Mouse (Mus musculus) heart, embryonic 10.5 days (tissue): ENCODE measurements around the gene Itpkb. TPM values are rescaled to one million over a fixed set of nuclear protein-coding genes. Genes with fewer than 3 reads are reported as not detected.
A peak's percentile ranks its signal among the peaks of the same experiment; 100 is the strongest.

Source experiments
- DNase-seq: peaks from one replicate; pipeline ENCODE4 v3.0.0-alpha.2; 2017; ENCODE audit warnings: low spot score
- H3K27ac ChIP-seq: fragments of 300-500 bp; sonication (generic); 2 replicates; pipeline ENCODE4 v1.5.1; 2016; ENCODE audit warnings: mild to moderate bottlenecking
- H3K27me3 ChIP-seq: fragments of 300-500 bp; sonication (generic); 2 replicates; pipeline ENCODE4 v1.6.1; 2016; ENCODE audit warnings: mild to moderate bottlenecking; ENCODE audit not compliant: poor library complexity, insufficient read depth, severe bottlenecking
- H3K36me3 ChIP-seq: fragments of 300-500 bp; sonication (generic); 2 replicates; pipeline ENCODE4 v1.6.1; 2016; ENCODE audit warnings: mild to moderate bottlenecking, moderate library complexity
- H3K4me1 ChIP-seq: fragments of 300-500 bp; sonication (generic); 2 replicates; pipeline ENCODE4 v1.6.1; 2016; ENCODE audit warnings: mild to moderate bottlenecking
- H3K4me3 ChIP-seq: fragments of 300-500 bp; sonication (generic); 2 replicates; pipeline ENCODE4 v1.5.1; 2016; ENCODE audit warnings: mild to moderate bottlenecking, moderate library complexity
- H3K9me3 ChIP-seq: fragments of 300-500 bp; sonication (generic); 2 replicates; pipeline ENCODE4 v1.6.1; 2016; ENCODE audit warnings: mild to moderate bottlenecking, moderate library complexity
- WGBS: fragments of 180-500 bp; shearing (Covaris S2); methylation state at CpG from one replicate; pipeline ENCODE4 v1.1.7; 2016; 5-methylcytosine and 5-hydroxymethylcytosine counted together
- polyA plus RNA-seq: library from polyadenylated mRNA; unstranded; fragments of >200 nt; fragmentation: Nextera tagmentation; extraction: Ambion mirVana; gene quantifications from 2 replicates; pipeline ENCODE4 v1.2.1, GENCODE M21; 2016

The Itpkb gene
- polyA plus RNA-seq, 1 experiment from 2014 or later: 4.6 TPM

- no peak overlapping the region for H3K4me3 ChIP-seq
- WGBS: 10% methylated on average over 10 of the region's 10 CpGs
- H3K9me3 ChIP-seq: no peaks in the 10 kb centered on the region
- H3K36me3 ChIP-seq: no peaks in the 10 kb centered on the region
- DNase-seq: no peak
- no peak overlapping the region for H3K27ac ChIP-seq
- peaks cover 5% of the 10 kb centered on the region; the same call in 1 of the 2 replicates for H3K4me1 ChIP-seq
- H3K27me3 ChIP-seq: peaks cover 7% of the 10 kb centered on the region; the same call in 1 of the 2 replicates
Observed at GRCm38 (mm10) chr1:180319895-180320294, 10.4 kb upstream of the Itpkb start.

GRCm38 (mm10) chr1:180322896-180323295 is 7.4 kb upstream of the Itpkb start:
- no peaks in the 10 kb centered on the region for H3K36me3 ChIP-seq
- no peaks in the 10 kb centered on the region; the same call in 1 of the 2 replicates for H3K27me3 ChIP-seq
- H3K27ac ChIP-seq: no peak overlapping the region
- H3K9me3 ChIP-seq: no peaks in the 10 kb centered on the region
- no peak overlapping the region for H3K4me3 ChIP-seq
- no peaks in the 10 kb centered on the region; the same call in 1 of the 2 replicates for H3K4me1 ChIP-seq
- 90% methylated on average over 3 of the region's 3 CpGs for WGBS
- no peak for DNase-seq

- Histone ChIP-seq H3K4me3 (no peak overlapping the region), H3K4me1 (no peaks in the 10 kb centered on the region; the same call in 1 of the 2 replicates), H3K36me3 (no peaks in the 10 kb centered on the region), H3K27ac (no peak overlapping the region), H3K9me3 (no peaks in the 10 kb centered on the region), H3K27me3 (no peaks in the 10 kb centered on the region; the same call in 1 of the 2 replicates)
- whole genome bisulfite sequencing: 85% methylated on average over 5 of the region's 5 CpGs
- DNase-seq: no peak
Observed at GRCm38 (mm10) chr1:180323491-180323890, 6.8 kb upstream of the Itpkb start.

GRCm38 (mm10) chr1:180324271-180324670 is 6.0 kb upstream of the Itpkb start:
- Histone ChIP-seq H3K36me3 (no peaks in the 10 kb centered on the region), H3K4me3 (no peak overlapping the region), H3K9me3 (no peaks in the 10 kb centered on the region), H3K27me3 (no peaks in the 10 kb centered on the region; the same call in 1 of the 2 replicates), H3K27ac (no peak overlapping the region), H3K4me1 (peaks cover 6% of the 10 kb centered on the region)
- WGBS: 86% methylated on average over 4 of the region's 4 CpGs
- no peak for DNase-seq

DNA sequence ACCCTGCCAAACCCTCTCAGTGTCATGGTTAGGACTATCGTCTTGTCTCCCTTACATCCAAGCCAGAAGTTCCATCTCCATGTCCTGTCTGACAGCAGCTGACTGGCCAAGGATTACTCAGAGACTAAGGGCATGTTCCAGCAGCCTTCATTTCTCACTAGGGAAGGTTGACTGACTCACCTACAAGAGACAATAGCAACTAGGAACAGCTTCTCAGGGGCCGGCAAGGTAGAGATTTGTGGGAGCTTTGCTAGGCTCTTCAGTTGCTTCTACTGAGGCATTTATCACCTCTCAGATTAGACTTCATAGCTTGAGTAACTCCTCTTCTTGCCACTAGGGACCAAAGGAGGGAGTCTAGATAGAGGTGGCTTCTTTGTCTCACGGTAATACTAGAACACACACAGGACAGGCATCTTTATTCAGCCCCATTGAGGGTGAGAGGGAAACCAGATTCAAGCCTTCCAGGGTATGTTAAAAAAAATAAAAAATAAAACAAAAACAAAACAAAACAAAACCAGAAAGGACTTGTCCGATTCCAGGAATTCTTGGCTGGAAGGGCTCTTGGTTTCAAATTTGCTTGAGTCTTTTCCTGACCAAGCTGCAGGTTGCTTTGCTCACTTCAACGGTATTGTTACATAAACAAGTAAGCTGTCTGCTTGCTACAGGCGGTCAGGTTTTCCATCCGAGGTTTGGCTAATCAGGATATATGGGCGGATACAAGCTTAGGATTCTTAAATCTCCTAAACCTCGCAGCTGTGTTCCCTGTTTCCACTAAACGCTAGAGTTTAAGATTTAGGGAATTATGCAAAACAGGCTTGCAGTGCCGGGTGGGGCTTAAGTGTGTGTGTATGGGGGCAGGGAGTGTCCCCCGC is 1.3 kb upstream of the Itpkb start:
- DNase-seq: no peak
- WGBS: 15% methylated on average over 12 of the region's 12 CpGs
- Histone ChIP-seq H3K36me3 (peaks cover 7% of the 10 kb centered on the region; the same call in 1 of the 2 replicates), H3K27me3 (peaks cover 33% of the 10 kb centered on the region), H3K4me1 (peaks cover 46% of the 10 kb centered on the region), H3K4me3 (peak overlapping the region; percentile 37), H3K9me3 (no peaks in the 10 kb centered on the region), H3K27ac (peak overlapping the region; percentile 85)

DNA sequence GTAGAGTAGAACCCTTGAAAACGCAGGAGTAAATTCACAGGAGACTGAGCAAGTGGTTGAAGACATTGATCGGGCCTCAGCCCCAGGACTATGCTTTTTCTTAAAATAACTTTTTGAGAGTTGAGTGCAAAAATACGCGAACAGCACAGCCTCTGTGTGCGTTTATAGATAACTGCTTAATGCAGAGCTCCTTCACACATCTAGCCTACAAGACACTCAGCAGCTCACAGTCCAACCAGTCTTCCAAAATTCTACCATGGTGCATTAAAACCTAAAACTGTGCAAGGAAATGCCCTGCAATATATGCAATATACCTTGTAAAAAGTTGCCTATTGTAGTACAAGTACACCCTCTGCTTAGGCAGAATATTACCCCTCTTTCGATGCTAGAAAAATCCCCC is 579 bp upstream of the Itpkb start:
- H3K9me3 ChIP-seq: no peaks in the 10 kb centered on the region
- no peak for DNase-seq
- H3K27me3 ChIP-seq: peaks cover 40% of the 10 kb centered on the region
- H3K27ac ChIP-seq: peak overlapping the region; percentile 85
- peaks cover 48% of the 10 kb centered on the region for H3K4me1 ChIP-seq
- WGBS: 5% methylated on average over 6 of the region's 6 CpGs
- peak overlapping the region; percentile 37 for H3K4me3 ChIP-seq
- peaks cover 7% of the 10 kb centered on the region; the same call in 1 of the 2 replicates for H3K36me3 ChIP-seq

- peaks cover 48% of the 10 kb centered on the region for H3K4me1 ChIP-seq
- WGBS: under 1% methylated on average over 58 of the region's 58 CpGs
- H3K27ac ChIP-seq: peak overlapping the region; percentile 92
- H3K4me3 ChIP-seq: peak overlapping the region; percentile 78
- no peaks in the 10 kb centered on the region for H3K9me3 ChIP-seq
- no peak for DNase-seq
- H3K27me3 ChIP-seq: peaks cover 52% of the 10 kb centered on the region
- H3K36me3 ChIP-seq: peaks cover 7% of the 10 kb centered on the region; the same call in 1 of the 2 replicates
Observed at GRCm38 (mm10) chr1:180330707-180331545, 641 bp downstream of the Itpkb start.

GRCm38 (mm10) chr1:180331546-180332075 is 1.3 kb downstream of the Itpkb start:
- Histone ChIP-seq H3K27ac (peak overlapping the region; percentile 92), H3K4me3 (peak overlapping the region; percentile 78), H3K36me3 (peaks cover 9% of the 10 kb centered on the region; the same call in 1 of the 2 replicates), H3K9me3 (no peaks in the 10 kb centered on the region), H3K4me1 (peaks cover 52% of the 10 kb centered on the region), H3K27me3 (peaks cover 59% of the 10 kb centered on the region)
- DNase-seq: no peak
- under 1% methylated on average over 21 of the region's 21 CpGs for whole genome bisulfite sequencing

- H3K36me3 ChIP-seq: peaks cover 10% of the 10 kb centered on the region; the same call in 1 of the 2 replicates
- WGBS: 2% methylated on average over 72 of the region's 72 CpGs
- DNase-seq: no peak
- no peaks in the 10 kb centered on the region for H3K9me3 ChIP-seq
- H3K27me3 ChIP-seq: peaks cover 63% of the 10 kb centered on the region
- peak overlapping the region; percentile 92 for H3K27ac ChIP-seq
- H3K4me1 ChIP-seq: peaks cover 54% of the 10 kb centered on the region
- peak overlapping the region; percentile 78 for H3K4me3 ChIP-seq
Observed at GRCm38 (mm10) chr1:180332076-180332927, 2.0 kb downstream of the Itpkb start.

DNA sequence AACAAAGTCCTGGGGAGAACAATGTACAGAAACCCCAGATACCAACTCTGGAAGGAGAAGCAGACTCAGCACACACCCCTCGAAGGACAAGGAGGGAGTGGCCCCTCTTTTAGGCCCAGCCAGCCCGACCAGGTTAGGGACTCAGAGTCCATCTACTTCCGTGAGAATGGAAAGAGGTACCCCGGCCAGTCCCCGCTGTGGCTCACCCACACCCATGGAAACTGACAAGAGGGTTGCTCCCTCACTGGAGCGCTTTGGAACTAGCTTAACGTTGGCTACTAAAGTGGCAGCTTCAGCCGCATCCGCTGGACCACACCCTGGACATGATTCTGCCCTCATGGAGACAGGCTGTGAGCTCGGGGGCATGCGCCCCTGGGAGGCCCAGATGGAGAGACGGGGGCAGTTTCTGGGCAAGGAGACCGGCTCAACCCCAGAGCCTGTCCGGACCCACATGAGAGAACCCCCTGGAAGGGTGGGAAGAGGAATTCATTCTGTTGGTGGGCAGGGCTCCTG is 2.7 kb downstream of the Itpkb start:
- peaks cover 10% of the 10 kb centered on the region; the same call in 1 of the 2 replicates for H3K36me3 ChIP-seq
- H3K4me1 ChIP-seq: peaks cover 54% of the 10 kb centered on the region
- peak overlapping the region; percentile 78 for H3K4me3 ChIP-seq
- no peaks in the 10 kb centered on the region for H3K9me3 ChIP-seq
- 23% methylated on average over 14 of the region's 14 CpGs for WGBS
- no peak for DNase-seq
- peaks cover 63% of the 10 kb centered on the region for H3K27me3 ChIP-seq
- peak overlapping the region; percentile 92; the same call in 1 of the 2 replicates for H3K27ac ChIP-seq

GRCm38 (mm10) chr1:180333588-180333987 is 3.3 kb downstream of the Itpkb start:
- Histone ChIP-seq H3K9me3 (no peaks in the 10 kb centered on the region), H3K4me3 (peak overlapping the region; percentile 78), H3K36me3 (peaks cover 10% of the 10 kb centered on the region; the same call in 1 of the 2 replicates), H3K27ac (no peak overlapping the region; the same call in 1 of the 2 replicates), H3K4me1 (peaks cover 54% of the 10 kb centered on the region), H3K27me3 (peaks cover 63% of the 10 kb centered on the region)
- WGBS: 26% methylated on average over 6 of the region's 6 CpGs
- DNase-seq: no peak
